Mouse (Mus musculus): ENCODE data around the gene Gpr108. TPM values are rescaled to one million over a fixed set of nuclear protein-coding genes. Genes with fewer than 3 reads are reported as not detected.

Gpr108 gene
- polyA plus RNA-seq, 1 experiment from 2014 or later: 26.4 TPM

DNA sequence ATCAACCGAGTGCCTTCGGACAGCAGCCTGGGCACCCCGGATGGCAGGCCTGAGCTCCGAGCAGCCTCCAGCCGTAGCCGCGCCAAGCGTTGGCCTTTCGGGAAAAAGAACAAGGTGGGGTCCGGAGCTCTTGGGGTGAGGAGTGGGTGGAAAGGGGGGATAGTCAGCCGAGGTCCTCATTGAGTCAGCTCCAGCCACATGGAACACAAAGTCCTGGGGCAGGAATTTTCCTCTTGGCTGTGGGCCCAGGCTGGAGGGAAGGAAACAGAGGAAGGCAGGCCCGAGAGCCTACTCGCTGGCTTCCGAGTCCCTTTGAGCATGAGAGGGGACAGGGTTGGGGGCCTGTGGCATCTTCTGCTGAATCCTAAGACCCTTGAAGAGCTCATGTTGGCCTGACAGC lies 7.1 kb upstream of the Gpr108 start:
- H3K9ac ChIP-seq: no peak overlapping the region
- peaks cover 74% of the 10 kb centered on the region for H3K36me3 ChIP-seq
- no peak overlapping the region for H3K4me2 ChIP-seq
- H3K4me3 ChIP-seq: no peak overlapping the region
- no peaks in the 10 kb centered on the region for H3K9me3 ChIP-seq
- H3K27ac ChIP-seq (replicated peaks): no peak overlapping the region
- no peak for ATAC-seq (ENCODE audit: extremely low read depth, insufficient number of reproducible peaks, low FRiP score, low TSS enrichment)
- H3K27me3 ChIP-seq (replicated peaks): no peaks in the 10 kb centered on the region
- 86% methylated on average over 14 of the region's 14 CpGs for WGBS
- H3K4me1 ChIP-seq: peaks cover 14% of the 10 kb centered on the region

DNA sequence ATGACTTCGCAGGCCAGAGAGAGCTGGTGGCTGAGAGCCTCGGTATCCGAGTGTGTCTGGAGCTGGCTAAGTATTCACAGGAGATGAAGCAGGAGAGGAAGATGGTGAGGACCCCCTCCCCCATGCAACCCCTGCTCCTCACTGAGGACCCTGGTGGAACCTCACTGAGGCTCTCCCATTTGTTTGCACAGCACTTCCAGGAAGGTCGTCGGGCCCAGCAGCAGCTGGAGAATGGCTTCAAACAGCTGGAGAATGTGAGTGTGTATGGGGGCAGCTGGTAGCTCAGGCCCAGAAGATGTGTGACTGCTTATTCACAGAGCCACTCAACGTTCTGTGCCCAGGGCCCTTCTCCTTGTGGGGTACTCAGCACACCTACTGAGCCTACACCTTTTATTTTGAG lies 5.1 kb upstream of the Gpr108 start:
- Histone ChIP-seq H3K36me3 (peaks cover 54% of the 10 kb centered on the region), H3K4me2 (no peak overlapping the region), H3K27me3 (replicated peaks) (no peaks in the 10 kb centered on the region), H3K4me3 (no peak overlapping the region), H3K27ac (replicated peaks) (no peak overlapping the region), H3K9ac (no peak overlapping the region), H3K9me3 (no peaks in the 10 kb centered on the region), H3K4me1 (peaks cover 21% of the 10 kb centered on the region)
- no peak for ATAC-seq (ENCODE audit: extremely low read depth, insufficient number of reproducible peaks, low FRiP score, low TSS enrichment)
- WGBS: 67% methylated on average over 6 of the region's 6 CpGs

- Histone ChIP-seq H3K9me3 (no peaks in the 10 kb centered on the region), H3K9ac (no peak overlapping the region), H3K4me1 (peaks cover 26% of the 10 kb centered on the region), H3K27ac (replicated peaks) (no peak overlapping the region), H3K4me2 (peak overlapping the region; percentile 99), H3K27me3 (replicated peaks) (no peaks in the 10 kb centered on the region), H3K4me3 (no peak overlapping the region; the same call in 1 of the 2 replicates), H3K36me3 (peaks cover 36% of the 10 kb centered on the region)
- WGBS: 89% methylated on average over 3 of the region's 3 CpGs
- ATAC-seq (ENCODE audit: extremely low read depth, insufficient number of reproducible peaks, low FRiP score, low TSS enrichment): no peak
These were observed 3.2 kb upstream of the Gpr108 start for GRCm38 (mm10) chr17:57251431-57251830.

DNA sequence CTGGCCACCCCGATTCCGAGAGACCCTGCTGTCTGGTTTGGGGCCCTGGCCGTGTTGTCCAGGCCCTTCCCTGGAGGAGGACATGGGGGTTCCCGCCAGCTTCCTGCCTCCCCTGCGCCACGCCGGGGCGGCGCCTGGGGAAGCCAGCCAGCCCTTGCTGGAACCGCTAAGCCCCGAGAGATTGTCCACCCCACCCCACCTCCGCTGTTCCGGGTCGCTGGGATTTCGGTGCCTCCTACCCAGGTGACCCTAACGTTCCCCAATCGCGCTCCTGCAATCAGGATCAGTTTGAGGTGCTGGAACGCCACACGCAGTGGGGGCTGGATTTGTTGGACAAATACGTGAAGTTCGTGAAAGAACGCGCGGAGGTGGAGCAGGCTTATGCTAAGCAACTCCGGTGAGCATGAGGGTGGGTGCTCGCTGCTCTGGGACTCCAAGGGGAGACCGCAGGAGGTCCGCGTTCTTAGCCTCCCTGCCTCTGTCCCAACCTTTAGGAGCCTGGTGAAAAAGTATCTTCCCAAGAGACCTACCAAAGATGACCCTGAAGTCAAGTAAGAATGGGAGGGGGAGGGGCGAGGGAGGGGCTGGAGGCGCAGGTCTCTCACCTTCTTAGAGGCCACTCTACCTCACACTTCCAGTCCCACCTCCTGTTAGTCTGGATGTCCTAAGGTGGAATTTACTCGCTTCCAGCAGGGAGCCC lies 2.4 kb upstream of the Gpr108 start:
- peak overlapping the region; percentile 79 for H3K27ac ChIP-seq (replicated peaks)
- no peaks in the 10 kb centered on the region for H3K27me3 ChIP-seq (replicated peaks)
- H3K4me2 ChIP-seq: peak overlapping the region; percentile 99
- H3K4me3 ChIP-seq: peak overlapping the region; percentile 69
- peak overlapping the region; percentile 84 for H3K9ac ChIP-seq
- peaks cover 32% of the 10 kb centered on the region for H3K4me1 ChIP-seq
- peaks cover 29% of the 10 kb centered on the region for H3K36me3 ChIP-seq
- no peaks in the 10 kb centered on the region for H3K9me3 ChIP-seq
- ATAC-seq (ENCODE audit: extremely low read depth, insufficient number of reproducible peaks, low FRiP score, low TSS enrichment): no peak
- WGBS: 3% methylated on average over 33 of the region's 33 CpGs

DNA sequence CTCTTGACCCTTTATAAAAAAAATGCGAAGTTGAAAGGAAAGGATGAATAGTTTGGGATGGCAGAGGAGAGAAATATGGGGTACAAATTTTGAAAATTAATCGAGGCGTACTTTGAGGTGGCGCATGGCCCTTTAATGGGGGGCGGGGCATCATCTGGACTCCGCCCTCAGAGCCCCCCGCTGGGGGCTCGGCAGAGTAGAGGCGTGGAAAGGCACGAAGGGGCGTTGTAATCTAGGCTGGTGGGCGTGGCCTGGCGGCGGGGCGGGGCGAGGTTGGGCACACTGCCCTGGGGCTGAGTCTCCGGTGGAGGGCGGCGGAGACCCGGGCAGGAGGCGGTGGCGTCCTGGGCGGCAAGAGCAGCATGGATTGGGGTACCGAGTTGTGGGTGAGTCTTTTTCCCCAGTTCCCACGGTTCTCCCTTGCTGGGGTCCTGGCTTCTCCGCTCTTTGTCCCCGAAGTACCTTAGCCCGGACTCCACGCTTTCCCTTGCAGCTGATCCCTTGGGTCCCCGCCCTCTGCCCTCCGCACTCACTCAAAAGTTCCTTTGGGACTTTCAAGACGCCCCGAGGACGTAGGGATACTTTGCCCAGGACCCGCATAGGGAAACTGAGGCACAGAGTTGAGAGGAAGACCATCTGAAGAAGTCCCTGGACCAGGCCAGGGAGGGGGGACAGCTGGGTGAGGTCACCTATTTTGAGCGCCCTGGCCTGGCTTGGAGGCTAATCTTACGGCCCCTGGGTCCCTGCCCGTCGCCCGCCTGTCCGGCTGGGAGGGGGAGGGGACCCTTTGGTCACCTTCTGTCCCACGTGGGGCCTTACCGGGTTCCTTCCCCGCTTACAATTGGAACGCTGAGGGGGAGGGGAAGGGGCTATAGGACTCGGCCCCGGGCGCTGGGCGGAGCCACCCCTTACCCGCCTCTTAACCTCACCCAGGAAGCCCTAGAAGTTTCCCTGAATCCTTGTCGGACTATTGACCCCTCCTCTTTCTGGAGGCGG lies 1.2 kb upstream of the Gpr108 start, which contains the start of gene Trip10:
Gene Trip10 (plus strand): TSS at position 270 of the 996 bp plus-strand sequence.
- peak; percentile 70 for ATAC-seq (ENCODE audit: extremely low read depth, insufficient number of reproducible peaks, low FRiP score, low TSS enrichment)
- peak within 1 kb of the TSS; percentile 84 for H3K9ac ChIP-seq
- H3K4me2 ChIP-seq: peak within 1 kb of the TSS; percentile 99
- peaks cover 32% of the 10 kb centered on the region for H3K4me1 ChIP-seq
- H3K27ac ChIP-seq (replicated peaks): peak within 1 kb of the TSS; percentile 95
- H3K9me3 ChIP-seq: no peaks in the 10 kb centered on the region
- WGBS: under 1% methylated on average over 50 of the region's 52 CpGs
- peaks cover 26% of the 10 kb centered on the region for H3K36me3 ChIP-seq
- peak within 1 kb of the TSS; percentile 69 for H3K4me3 ChIP-seq
- H3K27me3 ChIP-seq (replicated peaks): no peaks in the 10 kb centered on the region

GRCm38 (mm10) chr17:57248771-57249170 lies 525 bp upstream of the Gpr108 start:
- Histone ChIP-seq H3K27me3 (replicated peaks) (no peaks in the 10 kb centered on the region), H3K36me3 (peaks cover 25% of the 10 kb centered on the region), H3K4me3 (peak overlapping the region; percentile 69), H3K4me1 (peaks cover 32% of the 10 kb centered on the region), H3K4me2 (peak overlapping the region; percentile 99), H3K27ac (replicated peaks) (peak overlapping the region; percentile 95), H3K9ac (peak overlapping the region; percentile 79), H3K9me3 (no peaks in the 10 kb centered on the region)
- ATAC-seq (ENCODE audit: extremely low read depth, insufficient number of reproducible peaks, low FRiP score, low TSS enrichment): no peak
- 6% methylated on average over 13 of the region's 13 CpGs for WGBS

- Histone ChIP-seq H3K4me3 (peak overlapping the region; percentile 69), H3K27ac (replicated peaks) (peak overlapping the region; percentile 95), H3K27me3 (replicated peaks) (no peaks in the 10 kb centered on the region), H3K9me3 (no peaks in the 10 kb centered on the region), H3K4me1 (peaks cover 32% of the 10 kb centered on the region), H3K9ac (peak overlapping the region; percentile 90), H3K36me3 (peaks cover 26% of the 10 kb centered on the region), H3K4me2 (peak overlapping the region; percentile 99)
- ATAC-seq (ENCODE audit: extremely low read depth, insufficient number of reproducible peaks, low FRiP score, low TSS enrichment): peak; percentile 84
- WGBS: under 1% methylated on average over 46 of the region's 46 CpGs
These were observed 649 bp downstream of the Gpr108 start for GRCm38 (mm10) chr17:57247393-57248200.

DNA sequence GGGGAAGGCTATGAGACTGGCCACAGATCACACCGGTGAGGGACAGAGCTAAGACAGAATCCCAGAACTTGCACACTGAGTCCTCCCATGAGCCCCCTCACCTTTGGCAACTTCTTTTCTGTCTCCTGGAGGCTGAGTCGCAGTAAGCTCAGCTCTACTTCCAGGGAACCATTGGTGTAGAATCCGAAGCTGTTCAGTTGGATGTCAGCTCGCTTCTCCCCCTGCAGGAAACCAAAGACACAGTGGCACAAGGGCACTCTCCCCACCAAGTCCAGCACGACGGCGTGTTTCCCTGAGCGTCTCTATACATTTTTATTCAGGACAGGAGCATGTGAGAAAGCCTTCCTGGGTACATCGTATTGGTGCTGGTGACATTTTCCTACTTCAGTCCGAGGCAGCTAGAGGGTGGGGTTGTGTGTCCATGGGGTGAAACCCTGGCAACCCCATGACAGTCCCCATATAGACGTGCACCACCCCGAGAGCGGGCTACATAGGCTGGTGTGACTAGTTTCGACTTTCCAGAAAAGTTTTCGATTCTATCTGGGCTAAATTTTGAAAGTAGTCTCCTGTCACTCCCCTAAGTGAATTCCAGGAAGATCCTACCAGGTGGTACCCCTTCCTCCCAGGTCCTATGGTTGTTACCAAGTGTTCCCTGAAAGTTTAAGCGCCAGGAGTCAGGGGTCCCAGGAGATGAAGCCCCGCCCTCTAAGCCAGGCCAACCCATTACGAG lies 1.4 kb downstream of the Gpr108 start:
- H3K9ac ChIP-seq: peak overlapping the region; percentile 90
- 5% methylated on average over 18 of the region's 18 CpGs for WGBS
- H3K9me3 ChIP-seq: no peaks in the 10 kb centered on the region
- peak overlapping the region; percentile 92 for H3K27ac ChIP-seq (replicated peaks)
- H3K36me3 ChIP-seq: peaks cover 31% of the 10 kb centered on the region
- H3K4me2 ChIP-seq: peak overlapping the region; percentile 94
- peak overlapping the region; percentile 69 for H3K4me3 ChIP-seq
- H3K4me1 ChIP-seq: peaks cover 32% of the 10 kb centered on the region
- no peaks in the 10 kb centered on the region for H3K27me3 ChIP-seq (replicated peaks)
- ATAC-seq (ENCODE audit: extremely low read depth, insufficient number of reproducible peaks, low FRiP score, low TSS enrichment): no peak

GRCm38 (mm10) chr17:57245311-57245929 lies 2.8 kb downstream of the Gpr108 start:
- H3K4me1 ChIP-seq: peaks cover 21% of the 10 kb centered on the region
- peaks cover 39% of the 10 kb centered on the region for H3K36me3 ChIP-seq
- no peak overlapping the region for H3K27ac ChIP-seq (replicated peaks)
- H3K9ac ChIP-seq: no peak overlapping the region
- H3K27me3 ChIP-seq (replicated peaks): no peaks in the 10 kb centered on the region
- no peaks in the 10 kb centered on the region for H3K9me3 ChIP-seq
- no peak overlapping the region for H3K4me3 ChIP-seq
- WGBS: 84% methylated on average over 10 of the region's 10 CpGs
- ATAC-seq (ENCODE audit: extremely low read depth, insufficient number of reproducible peaks, low FRiP score, low TSS enrichment): no peak
- H3K4me2 ChIP-seq: 0 out of 2 replicates have a peak overlapping the region, but pooled peaks have one; percentile 94
